9 mouse cellular contexts compared by ENCODE assay signal in the genomic region with DNA sequence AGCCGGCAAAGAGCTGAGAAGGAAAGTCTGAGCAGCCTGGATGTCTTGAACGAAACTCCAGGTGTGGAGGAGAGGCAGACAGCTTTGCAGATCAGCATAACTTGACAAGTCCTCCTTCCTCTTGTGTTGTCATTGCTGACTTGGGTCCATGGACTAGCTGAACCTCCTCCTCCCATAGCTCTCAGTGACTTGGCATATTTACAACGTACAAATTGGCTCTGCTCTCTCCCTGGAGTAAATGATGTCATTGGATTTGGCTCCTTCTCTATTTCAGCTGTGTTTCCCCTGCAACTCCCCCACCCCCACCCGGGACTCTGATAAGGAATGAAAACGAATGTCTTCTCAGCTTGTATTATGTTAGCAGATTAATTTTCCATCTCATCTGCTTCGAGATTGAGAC. TPM values are rescaled to one million over a fixed set of nuclear protein-coding genes. Genes with fewer than 3 reads are reported as not detected.
DNase-seq lines count a peak whose midpoint lies in the region; ATAC-seq lines count a peak whose summit lies in the region.
"Had no signal": no experiment of that assay in that cellular context is flagged by ENCODE, and none has a peak within 500 bp of the region (broad histone marks: within the 10 kb centered on the region; RNA-seq: fewer than 3 reads in every experiment).

No protein-coding gene starts in this region.

- WGBS in kidney, embryonic 16.5 days: 16% methylated on average over 6 of the region's 6 CpGs
- 57% methylated on average over 6 of the region's 6 CpGs for WGBS in hindbrain, embryonic 16.5 days

- no peak overlapping the region for H3K27ac ChIP-seq in kidney, embryonic 16.5 days (ENCODE audit: low read length)
- no peak overlapping the region for H3K27ac ChIP-seq in hindbrain, embryonic 16.5 days (ENCODE audit: low read depth, low read length)

- H3K9ac ChIP-seq in kidney, embryonic 16.5 days (replicated peaks; ENCODE audit: low read length): no peak overlapping the region
- H3K9ac ChIP-seq in hindbrain, embryonic 16.5 days (ENCODE audit: low read depth, low read length): no peak overlapping the region

- H3K4me2 ChIP-seq in kidney, embryonic 16.5 days (replicated peaks; ENCODE audit: low read depth, low read length): 0 out of 2 replicates have a peak overlapping the region, but pooled peaks have one; percentile 18
- H3K4me2 ChIP-seq in hindbrain, embryonic 16.5 days (ENCODE audit: low read length): no peak overlapping the region

- peaks cover 20% of the 10 kb centered on the region; the same call in 1 of the 2 replicates for H3K4me1 ChIP-seq in kidney, embryonic 16.5 days (ENCODE audit: insufficient read depth, low read length)
- H3K4me1 ChIP-seq in hindbrain, embryonic 16.5 days (ENCODE audit: control insufficient read depth, insufficient read depth, low read depth, low read length): no peaks in the 10 kb centered on the region

- no peaks in the 10 kb centered on the region for H3K9me3 ChIP-seq in kidney, embryonic 16.5 days (ENCODE audit: low read length)
- no peaks in the 10 kb centered on the region for H3K9me3 ChIP-seq in hindbrain, embryonic 16.5 days (ENCODE audit: control insufficient read depth, low read length)

- peak; percentile 63 for ATAC-seq in kidney, embryonic 16.5 days (ENCODE audit: low FRiP score, low TSS enrichment)
- ATAC-seq in erythroid progenitor cell, adult 5-6 weeks (replicated peaks; ENCODE audit: low FRiP score, poor library complexity, severe bottlenecking): no peak
- no peak for ATAC-seq in hindbrain, embryonic 16.5 days

- H3K36me3 ChIP-seq in kidney, embryonic 16.5 days (ENCODE audit: insufficient read depth, low read length): no peaks in the 10 kb centered on the region
- no peaks in the 10 kb centered on the region for H3K36me3 ChIP-seq in hindbrain, embryonic 16.5 days (ENCODE audit: control insufficient read depth, insufficient read depth, low read length)

- H3K4me3 ChIP-seq in kidney, embryonic 16.5 days (ENCODE audit: low read length): no peak overlapping the region
- no peak overlapping the region for H3K4me3 ChIP-seq in hindbrain, embryonic 16.5 days (ENCODE audit: low read length)

- peak; percentile 2 for DNase-seq in kidney, adult 11 months
- DNase-seq in kidney, adult 18-20 months: no peak
- peak; percentile 78 for DNase-seq in adipocyte (ENCODE audit: low spot score)
- DNase-seq in gastrocnemius, postnatal 25 days: peak; percentile 44
- no peak for DNase-seq in adrenal gland, postnatal 4 days (ENCODE audit: low spot score in 2 of 2)

- H3K27me3 ChIP-seq in kidney, embryonic 16.5 days (ENCODE audit: insufficient read depth, low read length): no peaks in the 10 kb centered on the region
- no peaks in the 10 kb centered on the region for H3K27me3 ChIP-seq in hindbrain, embryonic 16.5 days (replicated peaks; ENCODE audit: control insufficient read depth, insufficient read depth, low read length)

RNA-seq across cellular contexts. Expression of a gene that starts 30.7 kb away (rescaled TPM):
- 100 to 1,000 TPM in 1 of 2 experiments, 10 to 100 TPM in 1; 78.3 to 114 TPM for total RNA-seq in gastrocnemius, postnatal 25 days (2021)
- 168 and 176 TPM in 2 replicates for polyA plus RNA-seq in kidney, embryonic 16.5 days (2015; fragmentation: Nextera tagmentation; extraction: Ambion mirVana)
- total RNA-seq in erythroid progenitor cell, adult 5-6 weeks (2015; ENCODE audit: low replicate concordance): 72.1 and 78.6 TPM in 2 replicates
- 13.5 and 35.3 TPM in 2 replicates for total RNA-seq in erythroid progenitor cell, adult 5-6 weeks (2017; ENCODE audit: low replicate concordance)
- total RNA-seq in adrenal gland, postnatal 4 days (2021): 100 to 1,000 TPM; 186 to 364 TPM
- 27.4 and 46.9 TPM in 2 replicates for polyA plus RNA-seq in hindbrain, embryonic 16.5 days (2015; fragmentation: Nextera tagmentation; extraction: Ambion mirVana)
- total RNA-seq: MEL had no signal

Comparison
In these comparisons a context has a peak if more than half of its experiments do, and no peak if none do; other contexts are left out.
1. DNase-seq: peak in kidney, adult 11 months (single experiment), adipocyte (single experiment) and gastrocnemius, postnatal 25 days (single experiment); none in kidney, adult 18-20 months (single experiment) and adrenal gland, postnatal 4 days (0 of 2).